Mouse (Mus musculus) thymus, postnatal 0 days (tissue): ENCODE measurements around the gene Aldh4a1. TPM values are rescaled to one million over a fixed set of nuclear protein-coding genes. Genes with fewer than 3 reads are reported as not detected.
A peak's percentile ranks its signal among the peaks of the same experiment; 100 is the strongest.

Experiments
- DNase-seq: peaks from one replicate; pipeline ENCODE4 v3.0.0-alpha.2; 2015; ENCODE audit warnings: low spot score
- polyA plus RNA-seq: library from polyadenylated mRNA; unstranded; fragments of >200 nt; fragmentation: Nextera tagmentation; extraction: Ambion mirVana; gene quantifications from 2 replicates; pipeline ENCODE4 v1.2.1, GENCODE M21; 2015

Gene Aldh4a1
- 28.9 and 31.7 TPM in 2 replicates for polyA plus RNA-seq

DNA sequence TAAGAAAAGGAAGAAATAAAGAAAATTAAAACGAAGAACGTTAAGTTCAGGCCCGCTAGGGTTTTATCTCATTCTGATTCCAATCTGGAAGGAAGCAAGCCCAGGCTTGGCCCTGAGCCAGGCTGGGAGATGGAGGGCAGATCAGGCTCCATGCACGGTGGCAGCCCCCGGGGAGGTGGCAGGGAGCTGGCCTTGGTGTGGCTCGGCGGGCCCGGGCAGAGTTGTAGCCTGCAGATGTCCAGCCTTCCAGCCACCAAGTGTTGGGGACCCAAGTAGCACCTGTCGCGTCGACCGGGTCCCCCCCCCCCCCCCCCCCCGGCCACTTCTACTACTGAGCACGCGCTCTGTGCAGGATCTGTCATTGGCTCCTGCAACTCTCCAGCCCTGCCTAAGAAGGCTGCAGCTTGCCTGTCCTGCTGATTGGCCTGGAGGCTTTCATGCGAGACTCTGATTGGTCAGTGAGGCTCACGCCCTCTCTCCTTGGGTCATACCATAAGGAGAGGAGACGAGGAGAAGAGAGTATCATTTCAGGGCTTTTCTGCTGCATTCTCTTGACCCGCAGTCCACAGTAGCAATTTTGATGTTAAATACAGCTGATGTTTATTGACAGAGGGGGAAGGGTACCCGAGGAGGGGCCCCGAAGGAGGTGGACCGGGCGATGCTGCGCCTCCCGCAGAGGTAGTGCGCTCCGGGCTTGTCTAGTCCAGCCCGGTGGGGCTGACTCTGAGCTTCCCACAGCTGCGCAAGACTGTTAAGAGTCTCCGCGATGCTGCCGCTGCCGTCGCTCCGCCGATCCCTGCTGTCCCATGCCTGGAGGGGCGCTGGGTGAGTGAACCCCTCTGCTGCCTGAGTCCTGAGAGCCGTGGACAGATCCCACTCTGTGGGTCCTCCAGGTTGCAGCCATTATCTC lies at the start of gene Aldh4a1:
Aldh4a1 (plus strand) TSS at position 494 of the 910 bp plus-strand sequence.
- DNase-seq, result peak; percentile 95

GRCm38 (mm10) chr4:139572928-139573512 lies 49.6 kb upstream of the Aldh4a1 start:
- DNase-seq, result no peak

DNA sequence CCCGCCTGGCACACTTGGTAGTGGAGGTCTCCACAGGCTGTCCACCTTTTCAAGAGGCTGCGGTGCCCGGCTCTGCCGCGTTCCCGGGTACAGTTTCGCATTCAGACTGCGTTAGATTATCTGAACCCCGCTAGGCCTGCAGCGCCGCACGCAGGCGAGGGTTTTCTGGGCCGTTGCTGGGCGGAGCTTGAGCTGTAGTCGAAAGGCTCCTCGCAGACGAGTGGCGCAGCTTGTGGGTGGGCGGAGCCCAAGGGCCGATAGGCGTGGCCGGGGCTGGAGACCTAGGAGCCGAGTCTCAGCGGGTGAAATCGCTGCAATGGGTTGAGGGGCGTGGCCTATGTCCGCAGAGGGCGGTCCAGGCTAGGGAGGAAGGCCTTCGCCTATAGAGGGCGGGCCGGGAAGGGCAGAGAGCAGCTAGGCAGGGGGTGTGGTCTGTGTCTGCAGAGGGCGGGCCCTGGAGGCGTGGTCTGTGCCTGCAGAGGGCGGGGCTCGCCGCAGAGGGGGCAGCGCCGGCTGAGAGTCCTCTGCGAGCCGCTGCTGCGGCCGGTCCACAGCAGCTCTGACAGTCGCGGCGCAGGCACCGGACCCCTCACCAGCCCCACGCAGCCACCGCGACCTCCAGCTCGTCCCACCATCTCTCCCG lies 48.4 kb upstream of the Aldh4a1 start:
- DNase-seq, result peak; percentile 100

GRCm38 (mm10) chr4:139574799-139575672 lies 47.6 kb upstream of the Aldh4a1 start:
- DNase-seq, result peak; percentile 53

DNA sequence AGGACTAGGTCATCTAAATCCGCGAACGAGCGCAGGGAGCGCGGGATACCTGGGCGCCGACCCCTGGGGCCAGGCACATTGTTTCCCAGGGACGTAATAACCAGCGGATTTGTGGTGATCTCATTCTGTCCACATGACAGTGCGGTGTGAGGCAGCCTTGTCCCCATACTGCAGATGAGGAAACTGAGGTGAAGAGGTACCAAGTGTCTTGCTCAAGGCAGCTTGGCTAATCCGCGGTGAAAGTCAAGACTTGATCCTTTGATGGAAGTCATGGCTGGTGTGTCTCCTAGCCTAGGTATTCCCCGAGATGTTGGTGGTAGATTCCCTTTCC lies 47.0 kb upstream of the Aldh4a1 start:
- DNase-seq, result no peak

DNA sequence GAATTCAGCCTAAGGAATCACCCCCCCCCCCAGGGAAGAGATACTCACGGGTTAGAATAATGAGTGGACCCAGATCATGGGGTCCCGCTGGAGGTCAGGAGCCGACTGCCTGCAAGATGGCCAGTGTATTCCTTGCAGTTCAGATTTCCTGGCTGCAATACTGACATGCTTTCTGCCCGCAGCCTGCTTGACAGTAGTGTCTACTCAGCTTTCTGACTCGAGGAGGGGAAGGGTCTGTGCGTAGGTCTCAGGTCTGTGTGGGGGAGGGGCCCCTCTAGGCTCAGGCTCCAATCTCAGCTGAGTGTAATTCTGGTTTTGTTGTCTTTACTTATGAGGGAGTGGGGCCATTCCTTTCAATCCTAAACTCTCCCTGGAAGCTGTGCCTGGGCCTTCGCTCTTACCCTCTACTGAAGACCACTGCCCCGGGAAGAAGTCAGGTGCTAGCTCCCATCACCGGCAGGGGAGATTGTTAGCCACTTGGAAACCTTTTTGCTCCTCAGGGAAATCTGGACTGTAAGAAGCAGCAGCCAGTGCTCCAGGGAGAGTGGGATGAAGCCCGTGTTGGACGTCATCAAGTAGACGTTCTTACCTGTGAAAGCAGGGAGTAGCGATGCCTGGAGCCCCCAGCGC lies 46.3 kb upstream of the Aldh4a1 start:
- no peak for DNase-seq

GRCm38 (mm10) chr4:139577006-139577405 lies 45.7 kb upstream of the Aldh4a1 start:
- DNase-seq, result no peak

GRCm38 (mm10) chr4:139578389-139578788 lies 44.3 kb upstream of the Aldh4a1 start:
- no peak for DNase-seq

DNA sequence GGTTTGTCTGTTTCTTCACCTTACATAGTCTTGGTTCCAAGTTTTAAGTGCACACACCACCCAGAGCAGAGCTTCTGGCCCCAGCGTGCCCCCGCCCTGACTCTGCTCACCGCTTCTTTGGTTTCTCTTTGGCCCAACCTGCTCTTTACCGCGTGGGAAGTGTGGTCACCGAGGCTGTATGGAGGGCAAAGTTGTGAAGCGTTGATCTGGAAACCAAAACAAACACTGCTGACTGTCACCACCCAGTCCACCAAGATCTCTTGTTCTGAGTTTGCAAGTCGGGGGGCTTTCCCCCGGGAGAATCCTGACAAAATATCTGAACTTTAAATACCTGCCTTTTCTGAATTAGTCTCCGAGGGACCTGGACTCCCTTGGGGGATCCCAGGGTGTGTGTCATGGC lies 43.7 kb upstream of the Aldh4a1 start:
- no peak for DNase-seq

- DNase-seq, result peak; percentile 26
Measured at GRCm38 (mm10) chr4:139579466-139579865, 43.2 kb upstream of the Aldh4a1 start.

DNA sequence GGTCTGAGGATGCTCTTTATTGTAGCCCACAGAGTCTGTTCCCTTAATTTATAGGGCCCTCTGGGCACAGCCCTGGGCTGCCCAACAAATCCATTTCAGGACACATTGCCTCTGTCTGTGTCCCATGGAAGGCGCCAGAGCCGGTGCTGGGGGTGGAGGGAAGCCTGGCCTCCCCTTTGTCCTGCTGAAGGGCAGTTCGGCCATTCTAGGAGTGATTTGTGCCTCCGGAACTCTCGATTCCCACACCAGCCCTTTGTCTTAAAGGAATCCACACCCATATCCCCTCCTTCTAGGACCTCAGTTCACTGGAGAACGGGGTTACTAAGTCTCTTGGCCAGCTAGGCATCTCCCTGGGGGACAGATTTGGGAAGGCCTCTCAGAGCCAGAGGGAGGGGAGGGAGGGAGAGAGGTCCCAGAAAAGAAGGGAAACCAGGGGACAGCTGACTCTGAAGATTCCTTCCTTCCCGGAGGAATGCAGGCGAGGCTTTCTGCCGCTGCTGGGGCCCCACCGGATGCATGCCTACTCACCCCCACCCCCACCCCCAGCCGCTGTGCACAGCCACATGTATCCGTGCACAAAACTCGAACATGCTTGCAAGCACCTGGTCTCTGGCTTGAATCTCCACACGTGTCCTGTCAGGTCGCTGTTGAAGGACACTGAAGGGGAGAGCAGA lies 41.9 kb upstream of the Aldh4a1 start:
- peak; percentile 46 for DNase-seq

GRCm38 (mm10) chr4:139581427-139582051 lies 41.1 kb upstream of the Aldh4a1 start:
- DNase-seq, result no peak

DNA sequence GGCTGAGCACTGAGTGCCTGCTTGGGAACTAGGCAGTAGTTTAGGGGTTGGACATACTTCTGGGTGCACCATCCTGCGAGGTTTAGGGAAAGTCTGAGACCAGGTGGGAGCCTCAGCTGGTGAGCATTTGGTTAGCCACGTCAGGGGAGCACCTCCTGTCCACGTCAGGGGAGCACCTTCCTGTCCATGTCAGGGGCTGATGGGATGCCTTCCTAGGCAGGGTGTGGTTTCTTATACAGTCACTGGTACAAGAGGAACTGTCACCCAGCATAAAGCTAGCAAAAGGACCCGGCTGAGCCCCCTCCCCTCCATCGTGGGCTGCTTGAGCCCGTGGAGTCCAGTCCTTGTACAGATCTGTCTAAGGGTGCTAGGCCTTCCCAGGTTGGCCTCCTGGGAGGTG lies 40.3 kb upstream of the Aldh4a1 start:
- no peak for DNase-seq

- peak; percentile 44 for DNase-seq
Measured at GRCm38 (mm10) chr4:139582903-139583302, 39.8 kb upstream of the Aldh4a1 start.

DNA sequence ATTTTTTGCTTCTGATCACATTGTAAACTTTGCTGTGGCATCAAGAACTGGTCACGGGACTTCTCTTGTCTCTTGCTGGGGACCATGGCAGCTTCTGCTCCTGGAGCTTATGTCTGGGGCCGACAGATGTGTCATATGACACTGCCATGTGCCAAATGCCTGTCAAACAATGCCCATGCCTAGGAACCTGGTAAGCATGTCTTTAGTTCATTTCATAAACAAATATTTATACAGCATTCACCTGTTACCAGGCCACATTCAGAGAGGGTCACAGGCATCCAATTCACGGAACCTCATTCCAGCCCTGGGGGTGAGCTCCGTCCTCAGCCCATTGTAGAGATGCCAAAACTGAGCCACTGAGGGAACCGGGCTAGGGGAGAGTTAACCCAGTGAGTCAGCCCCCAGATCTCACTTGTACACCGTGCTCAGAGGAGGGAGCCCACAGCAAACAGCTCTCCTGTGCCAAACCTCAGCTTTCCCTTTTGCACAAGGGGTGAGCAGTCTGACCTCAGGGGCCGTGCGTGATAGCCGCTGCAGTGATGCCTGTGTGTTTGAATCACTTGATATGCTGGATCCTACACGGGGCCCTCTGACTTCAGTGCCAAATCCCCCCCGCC lies 38.9 kb upstream of the Aldh4a1 start:
- DNase-seq, result no peak

DNA sequence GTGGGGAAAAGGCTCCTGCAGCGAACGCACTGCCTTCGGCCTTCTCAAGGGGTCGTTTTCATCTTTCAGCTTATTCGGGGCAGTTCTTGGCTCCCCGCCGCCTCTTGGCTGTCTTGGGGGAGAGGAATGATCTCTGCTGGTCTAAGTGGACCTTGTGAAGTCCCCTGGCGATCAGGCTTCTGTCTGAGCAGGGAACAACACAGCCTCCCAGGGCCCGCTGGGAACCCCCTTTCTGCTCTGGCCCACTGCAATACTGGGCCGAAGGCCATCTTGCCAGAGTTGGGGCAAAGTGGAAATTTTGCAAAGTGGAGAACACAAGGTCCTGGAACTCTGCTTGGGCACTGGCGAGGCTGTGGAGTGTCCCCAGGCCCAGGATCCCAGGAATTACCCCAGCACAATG lies 38.0 kb upstream of the Aldh4a1 start:
- no peak for DNase-seq

GRCm38 (mm10) chr4:139585713-139586112 lies 37.0 kb upstream of the Aldh4a1 start:
- no peak for DNase-seq

- no peak for DNase-seq
Measured at GRCm38 (mm10) chr4:139587370-139587769, 35.3 kb upstream of the Aldh4a1 start.

DNA sequence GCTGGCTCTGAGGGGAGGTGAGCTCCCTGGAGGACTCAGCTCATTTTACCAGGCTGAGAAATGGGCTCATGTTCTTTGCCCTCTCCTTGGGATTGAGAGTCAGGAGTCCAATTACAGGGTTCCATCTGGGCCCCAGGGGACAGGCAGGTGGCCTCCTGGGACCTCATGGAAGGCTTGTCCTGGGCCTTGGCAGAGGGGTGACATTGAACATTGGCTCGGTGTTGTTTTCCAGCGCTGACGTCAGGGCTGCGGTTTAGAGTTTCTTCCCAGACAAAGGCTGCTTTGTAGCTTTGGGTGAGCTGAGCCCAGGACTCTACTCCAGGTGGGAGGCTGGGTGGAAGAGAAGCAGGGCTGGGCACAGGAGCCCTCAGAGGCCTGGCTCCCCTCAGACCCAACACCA lies 34.9 kb upstream of the Aldh4a1 start:
- no peak for DNase-seq
